Mouse (Mus musculus): Measurements from ENCODE around the gene Dolk. TPM values are rescaled to one million over a fixed set of nuclear protein-coding genes. Genes with fewer than 3 reads are reported as not detected.

Dolk gene
- polyA plus RNA-seq, 1 experiment from 2014 or later: 11.7 TPM

- H3K4me1 ChIP-seq (ENCODE audit: control insufficient read depth, low read depth, low read length): peaks cover 18% of the 10 kb centered on the region
Observed at GRCm38 (mm10) chr2:30264671-30265519, 21.2 kb downstream of the Dolk start.

GRCm38 (mm10) chr2:30263811-30264210, 22.3 kb downstream of the Dolk start:
- Histone ChIP-seq H3K36me3 (ENCODE audit: control insufficient read depth, insufficient read depth) (peaks cover 24% of the 10 kb centered on the region), H3K27ac (ENCODE audit: low read length) (no peak overlapping the region), H3K27me3 (ENCODE audit: control insufficient read depth, insufficient read depth, low read depth, low read length) (no peaks in the 10 kb centered on the region)

More at GRCm38 (mm10) chr2:30264671-30265519, 21.2 kb downstream of the Dolk start:
- Histone ChIP-seq H3K27me3 (ENCODE audit: control insufficient read depth, insufficient read depth, low read depth, low read length) (no peaks in the 10 kb centered on the region), H3K9me3 (replicated peaks; ENCODE audit: control insufficient read depth, low read length) (no peaks in the 10 kb centered on the region), H3K4me3 (ENCODE audit: low read depth, low read length) (no peak overlapping the region), H3K36me3 (ENCODE audit: control insufficient read depth, insufficient read depth) (peaks cover 24% of the 10 kb centered on the region), H3K27ac (ENCODE audit: low read length) (peak overlapping the region; percentile 76), H3K9ac (ENCODE audit: low read depth, low read length) (no peak overlapping the region), H3K4me2 (ENCODE audit: low read depth, low read length) (no peak overlapping the region)
- no peak for ATAC-seq (ENCODE audit: low read depth)
- 79% methylated on average over 7 of the region's 7 CpGs for WGBS (ENCODE audit: insufficient replicate concordance)

GRCm38 (mm10) chr2:30262840-30263441, 23.2 kb downstream of the Dolk start:
- no peaks in the 10 kb centered on the region for H3K9me3 ChIP-seq (replicated peaks; ENCODE audit: control insufficient read depth, low read length)
- H3K36me3 ChIP-seq (ENCODE audit: control insufficient read depth, insufficient read depth): peaks cover 24% of the 10 kb centered on the region
- H3K4me1 ChIP-seq (ENCODE audit: control insufficient read depth, low read depth, low read length): peaks cover 18% of the 10 kb centered on the region
- no peak for ATAC-seq (ENCODE audit: low read depth)
- no peaks in the 10 kb centered on the region for H3K27me3 ChIP-seq (ENCODE audit: control insufficient read depth, insufficient read depth, low read depth, low read length)
- no peak overlapping the region for H3K27ac ChIP-seq (ENCODE audit: low read length)
- H3K4me2 ChIP-seq (ENCODE audit: low read depth, low read length): no peak overlapping the region
- 75% methylated on average over 4 of the region's 4 CpGs for WGBS (ENCODE audit: insufficient replicate concordance)
- no peak overlapping the region for H3K9ac ChIP-seq (ENCODE audit: low read depth, low read length)
- no peak overlapping the region for H3K4me3 ChIP-seq (ENCODE audit: low read depth, low read length)

More at GRCm38 (mm10) chr2:30263811-30264210, 22.3 kb downstream of the Dolk start:
- peaks cover 18% of the 10 kb centered on the region for H3K4me1 ChIP-seq (ENCODE audit: control insufficient read depth, low read depth, low read length)
- H3K9me3 ChIP-seq (replicated peaks; ENCODE audit: control insufficient read depth, low read length): no peaks in the 10 kb centered on the region
- no peak for ATAC-seq (ENCODE audit: low read depth)
- H3K4me2 ChIP-seq (ENCODE audit: low read depth, low read length): no peak overlapping the region
- H3K4me3 ChIP-seq (ENCODE audit: low read depth, low read length): no peak overlapping the region
- no peak overlapping the region for H3K9ac ChIP-seq (ENCODE audit: low read depth, low read length)
- WGBS (ENCODE audit: insufficient replicate concordance): 77% methylated on average over 6 of the region's 6 CpGs

- 90% methylated on average over 18 of the region's 18 CpGs for WGBS (ENCODE audit: insufficient replicate concordance)
- ATAC-seq (ENCODE audit: low read depth): no peak
Observed at GRCm38 (mm10) chr2:30261921-30262839, 24.0 kb downstream of the Dolk start.

GRCm38 (mm10) chr2:30261064-30261736, 24.9 kb downstream of the Dolk start:
- H3K27me3 ChIP-seq (ENCODE audit: control insufficient read depth, insufficient read depth, low read depth, low read length): no peaks in the 10 kb centered on the region
- peaks cover 35% of the 10 kb centered on the region for H3K36me3 ChIP-seq (ENCODE audit: control insufficient read depth, insufficient read depth)
- no peak overlapping the region for H3K4me2 ChIP-seq (ENCODE audit: low read depth, low read length)
- H3K9me3 ChIP-seq (replicated peaks; ENCODE audit: control insufficient read depth, low read length): no peaks in the 10 kb centered on the region
- ATAC-seq (ENCODE audit: low read depth): no peak
- H3K9ac ChIP-seq (ENCODE audit: low read depth, low read length): no peak overlapping the region
- no peak overlapping the region for H3K4me3 ChIP-seq (ENCODE audit: low read depth, low read length)
- 72% methylated on average over 4 of the region's 4 CpGs for WGBS (ENCODE audit: insufficient replicate concordance)
- H3K27ac ChIP-seq (ENCODE audit: low read length): no peak overlapping the region
- H3K4me1 ChIP-seq (ENCODE audit: control insufficient read depth, low read depth, low read length): peaks cover 12% of the 10 kb centered on the region

More at GRCm38 (mm10) chr2:30261921-30262839, 24.0 kb downstream of the Dolk start:
- Histone ChIP-seq H3K4me2 (ENCODE audit: low read depth, low read length) (no peak overlapping the region), H3K4me1 (ENCODE audit: control insufficient read depth, low read depth, low read length) (peaks cover 18% of the 10 kb centered on the region), H3K27ac (ENCODE audit: low read length) (no peak overlapping the region), H3K9ac (ENCODE audit: low read depth, low read length) (no peak overlapping the region), H3K4me3 (ENCODE audit: low read depth, low read length) (no peak overlapping the region), H3K36me3 (ENCODE audit: control insufficient read depth, insufficient read depth) (peaks cover 25% of the 10 kb centered on the region), H3K9me3 (replicated peaks; ENCODE audit: control insufficient read depth, low read length) (no peaks in the 10 kb centered on the region), H3K27me3 (ENCODE audit: control insufficient read depth, insufficient read depth, low read depth, low read length) (no peaks in the 10 kb centered on the region)

GRCm38 (mm10) chr2:30259131-30260064, 26.7 kb downstream of the Dolk start:
- ATAC-seq (ENCODE audit: low read depth): no peak
- H3K27me3 ChIP-seq (ENCODE audit: control insufficient read depth, insufficient read depth, low read depth, low read length): no peaks in the 10 kb centered on the region
- no peak overlapping the region for H3K9ac ChIP-seq (ENCODE audit: low read depth, low read length)
- H3K27ac ChIP-seq (ENCODE audit: low read length): peak overlapping the region; percentile 21; the same call in 1 of the 2 replicates
- no peak overlapping the region for H3K4me3 ChIP-seq (ENCODE audit: low read depth, low read length)
- H3K4me2 ChIP-seq (ENCODE audit: low read depth, low read length): no peak overlapping the region
- 81% methylated on average over 15 of the region's 15 CpGs for WGBS (ENCODE audit: insufficient replicate concordance)
- H3K4me1 ChIP-seq (ENCODE audit: control insufficient read depth, low read depth, low read length): no peaks in the 10 kb centered on the region; the same call in none of the 2 replicates
- H3K36me3 ChIP-seq (ENCODE audit: control insufficient read depth, insufficient read depth): peaks cover 47% of the 10 kb centered on the region
- H3K9me3 ChIP-seq (replicated peaks; ENCODE audit: control insufficient read depth, low read length): no peaks in the 10 kb centered on the region

- H3K9ac ChIP-seq (ENCODE audit: low read depth, low read length): no peak overlapping the region
- H3K27me3 ChIP-seq (ENCODE audit: control insufficient read depth, insufficient read depth, low read depth, low read length): no peaks in the 10 kb centered on the region
- 58% methylated on average over 4 of the region's 4 CpGs for WGBS (ENCODE audit: insufficient replicate concordance)
- no peak overlapping the region for H3K4me3 ChIP-seq (ENCODE audit: low read depth, low read length)
- ATAC-seq (ENCODE audit: low read depth): peak; percentile 40; the same call in 1 of the 2 replicates
- no peaks in the 10 kb centered on the region; the same call in none of the 2 replicates for H3K4me1 ChIP-seq (ENCODE audit: control insufficient read depth, low read depth, low read length)
- no peak overlapping the region; the same call in 1 of the 2 replicates for H3K4me2 ChIP-seq (ENCODE audit: low read depth, low read length)
- no peaks in the 10 kb centered on the region for H3K9me3 ChIP-seq (replicated peaks; ENCODE audit: control insufficient read depth, low read length)
- peaks cover 42% of the 10 kb centered on the region for H3K36me3 ChIP-seq (ENCODE audit: control insufficient read depth, insufficient read depth)
- H3K27ac ChIP-seq (ENCODE audit: low read length): no peak overlapping the region
Observed at GRCm38 (mm10) chr2:30258600-30258999, 27.5 kb downstream of the Dolk start.

Data from liver, embryonic 16.5 days (tissue).